Mouse (Mus musculus) limb, embryonic 12.5 days (tissue): ENCODE measurements around the gene Pus7l. TPM values are rescaled to one million over a fixed set of nuclear protein-coding genes. Genes with fewer than 3 reads are reported as not detected.

Source experiments
- ATAC-seq: fragments of 200-750 bp; cut with Nextera tagmentation; 2 replicates; pipeline ENCODE4 v1.8.0; 2017; ENCODE audit warnings: low read depth, moderate TSS enrichment; ENCODE audit not compliant: insufficient number of reproducible peaks, insufficient read depth, low FRiP score, low TSS enrichment
- H3K27ac ChIP-seq: fragments of 300-500 bp; sonication (generic); 2 replicates; pipeline ENCODE4 v1.5.1; 2016; ENCODE audit warnings: mild to moderate bottlenecking, moderate library complexity
- H3K27me3 ChIP-seq: fragments of 300-500 bp; sonication (generic); 2 replicates; pipeline ENCODE4 v1.6.1; 2016; ENCODE audit warnings: mild to moderate bottlenecking, moderate library complexity
- H3K36me3 ChIP-seq: fragments of 300-500 bp; sonication (generic); 2 replicates; pipeline ENCODE4 v1.6.1; 2016; ENCODE audit warnings: mild to moderate bottlenecking, moderate library complexity
- H3K4me1 ChIP-seq: fragments of 300-500 bp; sonication (generic); replicated peaks from 2 replicates; pipeline ENCODE4 v1.6.1; 2016
- H3K4me2 ChIP-seq: fragments of 300-500 bp; sonication (generic); 2 replicates; pipeline ENCODE4 v1.6.1; 2016; ENCODE audit warnings: mild to moderate bottlenecking, moderate library complexity
- H3K4me3 ChIP-seq: fragments of 300-500 bp; sonication (generic); replicated peaks from 2 replicates; pipeline ENCODE4 v1.5.1; 2016; ENCODE audit warnings: mild to moderate bottlenecking
- H3K9ac ChIP-seq: fragments of 300-500 bp; sonication (generic); replicated peaks from 2 replicates; pipeline ENCODE4 v1.6.1; 2016; ENCODE audit warnings: mild to moderate bottlenecking, moderate library complexity
- H3K9me3 ChIP-seq: fragments of 300-500 bp; sonication (generic); 2 replicates; pipeline ENCODE4 v1.6.1; 2016; ENCODE audit warnings: mild to moderate bottlenecking, moderate library complexity
- WGBS: fragments of 180-500 bp; shearing (Covaris S2); methylation state at CpG from one replicate; pipeline ENCODE4 v1.1.7; 2016; 5-methylcytosine and 5-hydroxymethylcytosine counted together
- polyA plus RNA-seq: library from polyadenylated mRNA; unstranded; fragments of >200 nt; fragmentation: Nextera tagmentation; extraction: Ambion mirVana; gene quantifications from 2 replicates; pipeline ENCODE4 v1.2.1, GENCODE M21; 2016

The Pus7l gene
- polyA plus RNA-seq, 1 experiment from 2014 or later, result 9.5 TPM

- Histone ChIP-seq H3K4me3 (no peak overlapping the region), H3K9ac (no peak overlapping the region), H3K4me1 (no peaks in the 10 kb centered on the region), H3K27me3 (no peaks in the 10 kb centered on the region), H3K9me3 (no peaks in the 10 kb centered on the region), H3K36me3 (peaks cover 3% of the 10 kb centered on the region; the same call in 1 of the 2 replicates), H3K4me2 (no peak overlapping the region), H3K27ac (no peak overlapping the region)
- WGBS, result 92% methylated on average over 7 of the region's 7 CpGs
- no peak for ATAC-seq
Observed at GRCm38 (mm10) chr15:94535521-94535920, 7.8 kb downstream of the Pus7l start.

- H3K27ac ChIP-seq, result no peak overlapping the region
- 89% methylated on average over 6 of the region's 6 CpGs for WGBS
- peaks cover 14% of the 10 kb centered on the region; the same call in 1 of the 2 replicates for H3K36me3 ChIP-seq
- ATAC-seq, result no peak
- H3K27me3 ChIP-seq, result no peaks in the 10 kb centered on the region
- H3K4me3 ChIP-seq, result no peak overlapping the region
- no peaks in the 10 kb centered on the region for H3K9me3 ChIP-seq
- H3K4me1 ChIP-seq, result no peaks in the 10 kb centered on the region
- H3K9ac ChIP-seq, result no peak overlapping the region
- H3K4me2 ChIP-seq, result no peak overlapping the region
Observed at GRCm38 (mm10) chr15:94532956-94533355, 10.4 kb downstream of the Pus7l start.

- Histone ChIP-seq H3K9ac (no peak overlapping the region), H3K9me3 (no peaks in the 10 kb centered on the region), H3K4me1 (no peaks in the 10 kb centered on the region), H3K27ac (no peak overlapping the region), H3K4me2 (no peak overlapping the region), H3K36me3 (peaks cover 18% of the 10 kb centered on the region), H3K4me3 (no peak overlapping the region), H3K27me3 (no peaks in the 10 kb centered on the region)
- WGBS, result 91% methylated on average over 5 of the region's 5 CpGs
- no peak for ATAC-seq
Observed at GRCm38 (mm10) chr15:94532306-94532705, 11.0 kb downstream of the Pus7l start.

GRCm38 (mm10) chr15:94530519-94530918 is 12.8 kb downstream of the Pus7l start:
- Histone ChIP-seq H3K9ac (no peak overlapping the region), H3K36me3 (peaks cover 22% of the 10 kb centered on the region), H3K9me3 (no peaks in the 10 kb centered on the region), H3K4me2 (no peak overlapping the region), H3K27ac (no peak overlapping the region), H3K4me3 (no peak overlapping the region), H3K27me3 (no peaks in the 10 kb centered on the region), H3K4me1 (no peaks in the 10 kb centered on the region)
- 86% methylated on average over 3 of the region's 3 CpGs for WGBS
- ATAC-seq, result no peak

- Histone ChIP-seq H3K9me3 (no peaks in the 10 kb centered on the region), H3K36me3 (peaks cover 19% of the 10 kb centered on the region), H3K4me1 (no peaks in the 10 kb centered on the region), H3K4me2 (no peak overlapping the region), H3K27ac (no peak overlapping the region), H3K4me3 (no peak overlapping the region), H3K27me3 (no peaks in the 10 kb centered on the region), H3K9ac (no peak overlapping the region)
- ATAC-seq, result no peak
- WGBS, result 89% methylated on average over 12 of the region's 12 CpGs
Observed at GRCm38 (mm10) chr15:94524956-94525355, 18.4 kb downstream of the Pus7l start.

- Histone ChIP-seq H3K4me2 (no peak overlapping the region), H3K9me3 (peaks cover 4% of the 10 kb centered on the region; the same call in 1 of the 2 replicates), H3K27me3 (no peaks in the 10 kb centered on the region), H3K4me1 (no peaks in the 10 kb centered on the region), H3K36me3 (peaks cover 9% of the 10 kb centered on the region), H3K27ac (no peak overlapping the region), H3K9ac (no peak overlapping the region), H3K4me3 (no peak overlapping the region)
- WGBS, result 89% methylated on average over 28 of the region's 28 CpGs
- no peak for ATAC-seq
Observed at GRCm38 (mm10) chr15:94523251-94523650, 20.1 kb downstream of the Pus7l start.

GRCm38 (mm10) chr15:94520959-94521358 is 22.4 kb downstream of the Pus7l start:
- Histone ChIP-seq H3K4me3 (no peak overlapping the region), H3K9me3 (peaks cover 4% of the 10 kb centered on the region; the same call in 1 of the 2 replicates), H3K4me1 (no peaks in the 10 kb centered on the region), H3K27ac (no peak overlapping the region), H3K4me2 (no peak overlapping the region), H3K27me3 (no peaks in the 10 kb centered on the region), H3K36me3 (no peaks in the 10 kb centered on the region; the same call in 1 of the 2 replicates), H3K9ac (no peak overlapping the region)
- 74% methylated on average over 5 of the region's 5 CpGs for WGBS
- ATAC-seq, result no peak

GRCm38 (mm10) chr15:94520205-94520900 is 23.0 kb downstream of the Pus7l start:
- WGBS, result 46% methylated on average over 9 of the region's 9 CpGs
- Histone ChIP-seq H3K4me1 (no peaks in the 10 kb centered on the region), H3K4me3 (no peak overlapping the region), H3K36me3 (no peaks in the 10 kb centered on the region; the same call in 1 of the 2 replicates), H3K27me3 (no peaks in the 10 kb centered on the region), H3K9me3 (peaks cover 4% of the 10 kb centered on the region; the same call in 1 of the 2 replicates), H3K9ac (no peak overlapping the region), H3K4me2 (no peak overlapping the region), H3K27ac (no peak overlapping the region)
- no peak for ATAC-seq

- Histone ChIP-seq H3K27ac (no peak overlapping the region), H3K9me3 (peaks cover 4% of the 10 kb centered on the region; the same call in 1 of the 2 replicates), H3K4me1 (no peaks in the 10 kb centered on the region), H3K4me2 (no peak overlapping the region), H3K4me3 (no peak overlapping the region), H3K36me3 (no peaks in the 10 kb centered on the region; the same call in 1 of the 2 replicates), H3K9ac (no peak overlapping the region), H3K27me3 (no peaks in the 10 kb centered on the region)
- ATAC-seq, result no peak
- 77% methylated on average over 16 of the region's 16 CpGs for WGBS
Observed at GRCm38 (mm10) chr15:94517913-94518491, 25.3 kb downstream of the Pus7l start.

- Histone ChIP-seq H3K36me3 (no peaks in the 10 kb centered on the region), H3K4me2 (no peak overlapping the region), H3K27me3 (no peaks in the 10 kb centered on the region), H3K9ac (no peak overlapping the region), H3K27ac (no peak overlapping the region), H3K4me3 (no peak overlapping the region), H3K4me1 (no peaks in the 10 kb centered on the region), H3K9me3 (no peaks in the 10 kb centered on the region)
- ATAC-seq, result no peak
- WGBS, result 87% methylated on average over 12 of the region's 12 CpGs
Observed at GRCm38 (mm10) chr15:94503451-94504215, 39.7 kb downstream of the Pus7l start.

- H3K4me1 ChIP-seq, result no peaks in the 10 kb centered on the region
- peaks cover 2% of the 10 kb centered on the region; the same call in 1 of the 2 replicates for H3K9me3 ChIP-seq
- no peaks in the 10 kb centered on the region for H3K36me3 ChIP-seq
- no peak for ATAC-seq
- no peak overlapping the region for H3K4me3 ChIP-seq
- H3K27ac ChIP-seq, result no peak overlapping the region
- H3K27me3 ChIP-seq, result no peaks in the 10 kb centered on the region
- no peak overlapping the region for H3K9ac ChIP-seq
- WGBS, result 70% methylated on average over 1 of the region's 1 CpGs
- no peak overlapping the region for H3K4me2 ChIP-seq
Observed at GRCm38 (mm10) chr15:94499260-94499659, 44.1 kb downstream of the Pus7l start.
